Mouse (Mus musculus) neural tube, embryonic 11.5 days (tissue): ENCODE measurements around the gene B3galt1. TPM values are rescaled to one million over a fixed set of nuclear protein-coding genes. Genes with fewer than 3 reads are reported as not detected.
A peak's percentile ranks its signal among the peaks of the same experiment; 100 is the strongest.

Source experiments
- ATAC-seq: fragments of 200-750 bp; cut with Nextera tagmentation; 2 replicates; pipeline ENCODE4 v1.8.0; 2017; ENCODE audit warnings: moderate number of reproducible peaks, mild to moderate bottlenecking, moderate TSS enrichment, moderate library complexity; ENCODE audit not compliant: insufficient read depth, low FRiP score, low TSS enrichment
- DNase-seq: peaks from one replicate; pipeline ENCODE4 v3.0.0-alpha.2; 2015; ENCODE audit warnings: low spot score
- H3K27ac ChIP-seq: fragments of 300-500 bp; sonication (generic); 2 replicates; pipeline ENCODE4 v1.5.1; 2014; ENCODE audit warnings: low read depth, mild to moderate bottlenecking, low read length
- H3K27me3 ChIP-seq: fragments of 300-500 bp; sonication (generic); 2 replicates; pipeline ENCODE4 v1.6.1; 2014; ENCODE audit warnings: mild to moderate bottlenecking, low read length, mixed read lengths; ENCODE audit not compliant: control insufficient read depth, insufficient read depth
- H3K36me3 ChIP-seq: fragments of 300-500 bp; sonication (generic); 2 replicates; pipeline ENCODE4 v1.6.1; 2014; ENCODE audit warnings: mild to moderate bottlenecking, low read length, moderate library complexity, mixed read lengths; ENCODE audit not compliant: control insufficient read depth, insufficient read depth
- H3K4me1 ChIP-seq: fragments of 300-500 bp; sonication (generic); 2 replicates; pipeline ENCODE4 v1.6.1; 2014; ENCODE audit warnings: low read length, mixed read lengths; ENCODE audit not compliant: control insufficient read depth, insufficient read depth
- H3K4me2 ChIP-seq: fragments of 300-500 bp; sonication (generic); 2 replicates; pipeline ENCODE4 v1.6.1; 2014; ENCODE audit warnings: low read depth, mild to moderate bottlenecking, moderate library complexity
- H3K4me3 ChIP-seq: fragments of 300-500 bp; sonication (generic); 2 replicates; pipeline ENCODE4 v1.5.1; 2014; ENCODE audit warnings: low read depth, low read length
- H3K9ac ChIP-seq: fragments of 300-500 bp; sonication (generic); 2 replicates; pipeline ENCODE4 v1.6.1; 2014; ENCODE audit warnings: mild to moderate bottlenecking, low read length
- H3K9me3 ChIP-seq: fragments of 300-500 bp; sonication (generic); 2 replicates; pipeline ENCODE4 v1.6.1; 2016; ENCODE audit warnings: low read length; ENCODE audit not compliant: control insufficient read depth
- WGBS: fragments of 180-500 bp; shearing (Covaris S2); extraction: QIAGEN DNeasy Blood & Tissue Kit; methylation state at CpG from one replicate; pipeline ENCODE4 v1.1.7; 2014; 5-methylcytosine and 5-hydroxymethylcytosine counted together
- microRNA-seq: library from miRNA; unstranded; fragments of <30 nt; microRNA quantifications from one replicate; pipeline ENCODE4, GENCODE M21; 2016
- polyA plus RNA-seq: library from polyadenylated mRNA; unstranded; fragments of >200 nt; fragmentation: Nextera tagmentation; extraction: Ambion mirVana; gene quantifications from 2 replicates; pipeline ENCODE4 v1.2.1, GENCODE M21; 2014

The B3galt1 gene
- polyA plus RNA-seq, 1 experiment from 2014 or later: 21.1 TPM

GRCm38 (mm10) chr2:68159751-68160150, 594.1 kb downstream of the B3galt1 start:
- no peak overlapping the region for H3K27ac ChIP-seq
- H3K4me1 ChIP-seq: no peaks in the 10 kb centered on the region
- WGBS: 93% methylated on average over 5 of the region's 5 CpGs
- no peaks in the 10 kb centered on the region for H3K27me3 ChIP-seq
- H3K4me2 ChIP-seq: no peak overlapping the region
- H3K9me3 ChIP-seq: no peaks in the 10 kb centered on the region
- no peaks in the 10 kb centered on the region for H3K36me3 ChIP-seq
- no peak overlapping the region for H3K9ac ChIP-seq
- ATAC-seq (no peak), DNase-seq (no peak)
- H3K4me3 ChIP-seq: no peak overlapping the region

- no peak overlapping the region for H3K4me3 ChIP-seq
- no peak for ATAC-seq
- no peak overlapping the region for H3K4me2 ChIP-seq
- no peaks in the 10 kb centered on the region for H3K4me1 ChIP-seq
- H3K27me3 ChIP-seq: no peaks in the 10 kb centered on the region
- no peak overlapping the region for H3K9ac ChIP-seq
- no peak overlapping the region for H3K27ac ChIP-seq
- no peaks in the 10 kb centered on the region for H3K9me3 ChIP-seq
- H3K36me3 ChIP-seq: no peaks in the 10 kb centered on the region
- WGBS: 88% methylated on average over 2 of the region's 2 CpGs
- DNase-seq: no peak
These were observed 594.9 kb downstream of the B3galt1 start for GRCm38 (mm10) chr2:68160566-68160965.

- Histone ChIP-seq H3K4me1 (no peaks in the 10 kb centered on the region), H3K36me3 (no peaks in the 10 kb centered on the region), H3K27me3 (no peaks in the 10 kb centered on the region), H3K9me3 (no peaks in the 10 kb centered on the region), H3K27ac (no peak overlapping the region), H3K9ac (no peak overlapping the region), H3K4me2 (no peak overlapping the region), H3K4me3 (no peak overlapping the region)
- no peak for ATAC-seq
- DNase-seq: no peak
- WGBS: 89% methylated on average over 4 of the region's 4 CpGs
These were observed 596.3 kb downstream of the B3galt1 start for GRCm38 (mm10) chr2:68162012-68162411.

- Histone ChIP-seq H3K4me2 (no peak overlapping the region), H3K9me3 (no peaks in the 10 kb centered on the region), H3K27me3 (no peaks in the 10 kb centered on the region), H3K4me1 (no peaks in the 10 kb centered on the region), H3K4me3 (no peak overlapping the region), H3K36me3 (no peaks in the 10 kb centered on the region), H3K9ac (no peak overlapping the region), H3K27ac (no peak overlapping the region)
- DNase-seq (no peak), ATAC-seq (no peak)
- WGBS: 82% methylated on average over 10 of the region's 10 CpGs
These were observed 605.6 kb downstream of the B3galt1 start for GRCm38 (mm10) chr2:68171306-68171705.

Small RNA genes lying within 50 kb of the gene (microRNA-seq; reads per million reads assigned to microRNA genes)
- gene Mir6335: not detected
- 4.4 reads per million, percentile 11 among the genes with 10 or more reads in this experiment for gene Mir7224

Other genes with a start within 250 kb of the B3galt1 start
- gene Gm21830, start 152.1 kb upstream of the B3galt1 start, polyA plus RNA-seq: not detected in 2 replicates
- gene Gm26727, start 132.7 kb upstream of the B3galt1 start, polyA plus RNA-seq: not detected in 2 replicates
- gene Xirp2, start 119.9 kb upstream of the B3galt1 start, polyA plus RNA-seq: not detected in 2 replicates